Mouse (Mus musculus): ENCODE measurements at regions not wholly inside any gene's neighbourhood (a gene's known extent, or its start where the extent isn't known, plus 50 kb on each side); places are given as distances from the start of the nearest gene placed in this dataset.

- no peak for DNase-seq (ENCODE audit: low read depth, low spot score)
Measured at GRCm38 (mm10) chr5:47185868-47186267, 797.1 kb upstream of the Slit2 start.

- no peak for DNase-seq (ENCODE audit: low read depth, low spot score)
Measured at GRCm38 (mm10) chr5:47202164-47202914, 780.6 kb upstream of the Slit2 start.

- DNase-seq (ENCODE audit: low read depth, low spot score): no peak
Measured at GRCm38 (mm10) chr5:47202915-47203296, 780.0 kb upstream of the Slit2 start.

GRCm38 (mm10) chr5:47210542-47210941 is 772.4 kb upstream of the Slit2 start:
- no peak for DNase-seq (ENCODE audit: low read depth, low spot score)

GRCm38 (mm10) chr5:47215421-47215820 is 767.5 kb upstream of the Slit2 start:
- DNase-seq (ENCODE audit: low read depth, low spot score): no peak

GRCm38 (mm10) chr5:47225247-47225646 is 757.7 kb upstream of the Slit2 start:
- no peak for DNase-seq (ENCODE audit: low read depth, low spot score)

GRCm38 (mm10) chr5:47236094-47236493 is 746.8 kb upstream of the Slit2 start:
- no peak for DNase-seq (ENCODE audit: low read depth, low spot score)

- DNase-seq (ENCODE audit: low read depth, low spot score): no peak
Measured at GRCm38 (mm10) chr5:47240060-47240459, 742.9 kb upstream of the Slit2 start.

GRCm38 (mm10) chr5:47240586-47240985 is 742.4 kb upstream of the Slit2 start:
- DNase-seq (ENCODE audit: low read depth, low spot score): no peak

- no peak for DNase-seq (ENCODE audit: low read depth, low spot score)
Measured at GRCm38 (mm10) chr5:47254835-47255369, 728.0 kb upstream of the Slit2 start.

GRCm38 (mm10) chr5:47261658-47262411 is 721.1 kb upstream of the Slit2 start:
- no peak for DNase-seq (ENCODE audit: low read depth, low spot score)

GRCm38 (mm10) chr5:47272642-47273041 is 710.3 kb upstream of the Slit2 start:
- DNase-seq (ENCODE audit: low read depth, low spot score): no peak

GRCm38 (mm10) chr5:47273389-47274255 is 709.3 kb upstream of the Slit2 start:
- DNase-seq (ENCODE audit: low read depth, low spot score): no peak

GRCm38 (mm10) chr5:47274256-47274638 is 708.7 kb upstream of the Slit2 start:
- DNase-seq (ENCODE audit: low read depth, low spot score): no peak

GRCm38 (mm10) chr5:47276231-47277195 is 706.4 kb upstream of the Slit2 start:
- no peak for DNase-seq (ENCODE audit: low read depth, low spot score)

- no peak for DNase-seq (ENCODE audit: low read depth, low spot score)
Measured at GRCm38 (mm10) chr5:47279630-47280029, 703.3 kb upstream of the Slit2 start.

GRCm38 (mm10) chr5:47299602-47300001 is 683.3 kb upstream of the Slit2 start:
- DNase-seq (ENCODE audit: low read depth, low spot score): peak; percentile 43

- peak; percentile 56 for DNase-seq (ENCODE audit: low read depth, low spot score)
Measured at GRCm38 (mm10) chr5:47317506-47317905, 665.4 kb upstream of the Slit2 start.

- DNase-seq (ENCODE audit: low read depth, low spot score): no peak
Measured at GRCm38 (mm10) chr5:47318147-47318546, 664.8 kb upstream of the Slit2 start.

- DNase-seq (ENCODE audit: low read depth, low spot score): no peak
Measured at GRCm38 (mm10) chr5:47322511-47323167, 660.3 kb upstream of the Slit2 start.

Measured in brain, embryonic 18.5 days (tissue).